Mouse (Mus musculus) B cell, adult 62 days (primary cell): ENCODE data around the gene Zfp27. TPM values are rescaled to one million over a fixed set of nuclear protein-coding genes. Genes with fewer than 3 reads are reported as not detected.

Experiments used
- total RNA-seq: library from RNA; stranded (reverse); gene quantifications from 4 replicates; pipeline ENCODE4 v1.2.4, GENCODE M21; 2023

Gene Zfp27
- 7.7 to 11.1 TPM (median 10.1 TPM) in 4 replicates for total RNA-seq

GRCm38 (mm10) chr7:29905966-29906681 is at the start of gene Zfp27:
Zfp27 (minus strand) TSS chr7:29906572.

GRCm38 (mm10) chr7:29953513-29954401 is 47.4 kb upstream of the Zfp27 start, which contains the start of gene Zfp74:
Zfp74 (minus strand) TSS chr7:29954089.

GRCm38 (mm10) chr7:29908130-29908950 is 2.0 kb upstream of the Zfp27 start, which contains the start of gene Zfp383:
Zfp383 (plus strand) TSS chr7:29908223.

GRCm38 (mm10) chr7:29859532-29860517 is 46.5 kb downstream of the Zfp27 start, which contains the start of gene Zfp420:
Zfp420 (plus strand) TSS chr7:29859979.

GRCm38 (mm10) chr7:29853219-29853842 is 53.0 kb downstream of the Zfp27 start, which contains the start of gene Zfp940:
Zfp940 (minus strand) TSS chr7:29853669.

Other genes with a start within 250 kb of the Zfp27 start
- 0.39 TPM in 1 of 4 replicates, not detected in the others for gene Catsperg2, start 179.5 kb downstream of the Zfp27 start, total RNA-seq
- gene Zfp84, start 138.0 kb downstream of the Zfp27 start, total RNA-seq = 16.7 to 19.0 TPM (median 18.4 TPM) in 4 replicates
- gene Zfp30, start 122.6 kb downstream of the Zfp27 start, total RNA-seq = 0.49 to 0.76 TPM (median 0.56 TPM) in 4 replicates
- gene Zfp790, start 90.5 kb downstream of the Zfp27 start, total RNA-seq = 9.1 to 11.9 TPM (median 10.4 TPM) in 4 replicates
- gene Zfp940, start 52.9 kb downstream of the Zfp27 start, total RNA-seq = 3.8 to 4.8 TPM (median 4.7 TPM) in 4 replicates
- gene Zfp420, start 46.6 kb downstream of the Zfp27 start, total RNA-seq = 11.6 to 16.9 TPM (median 15.0 TPM) in 4 replicates
- 2.9 to 5.3 TPM (median 4.5 TPM) in 4 replicates for gene Zfp383, start 1.7 kb upstream of the Zfp27 start, total RNA-seq
- 8.1 to 11.9 TPM (median 10.2 TPM) in 4 replicates for gene Zfp74, start 47.5 kb upstream of the Zfp27 start, total RNA-seq
- 21.7 to 29.4 TPM (median 24.5 TPM) in 4 replicates for gene Zfp568, start 77.4 kb upstream of the Zfp27 start, total RNA-seq
- 2.8 to 4.2 TPM (median 2.9 TPM) in 4 replicates for gene Zfp14, start 144.8 kb upstream of the Zfp27 start, total RNA-seq
- gene Zfp82, start 166.3 kb upstream of the Zfp27 start, total RNA-seq = 2.3 to 4.9 TPM (median 4.0 TPM) in 4 replicates
- 1.4 TPM in 1 of 4 replicates, not detected in the others for gene Gm26920, start 183.8 kb upstream of the Zfp27 start, total RNA-seq
- 3.4 to 7.1 TPM (median 5.3 TPM) in 4 replicates for gene Zfp566, start 184.0 kb upstream of the Zfp27 start, total RNA-seq
- gene Zfp260, start 188.2 kb upstream of the Zfp27 start, total RNA-seq = 21.4 to 32.3 TPM (median 22.1 TPM) in 4 replicates
- gene Zfp382, start 215.4 kb upstream of the Zfp27 start, total RNA-seq = 11.9 to 15.5 TPM (median 15.2 TPM) in 4 replicates